Mouse (Mus musculus): Measurements from ENCODE around the gene Gm37240. TPM values are rescaled to one million over a fixed set of nuclear protein-coding genes. Genes with fewer than 3 reads are reported as not detected.
A peak's percentile ranks its signal among the peaks of the same experiment; 100 is the strongest.
"Not testable (repeated sequence)": the region's sequence is repeated elsewhere in the genome, so short reads cannot be mapped to it uniquely, and the experiment has no call there.

Gm37240 gene
- polyA plus RNA-seq, 1 experiment from 2014 or later = 0.08 TPM

- ATAC-seq (ENCODE audit: low FRiP score) = no peak
- Histone ChIP-seq H3K4me2 (peak overlapping the region; percentile 40), H3K4me3 (peak overlapping the region; percentile 4; the same call in 1 of the 2 replicates), H3K4me1 (replicated peaks) (0 out of 2 replicates have a peak, but pooled peaks cover 5% of the 10 kb centered on the region), H3K27me3 (peaks cover 3% of the 10 kb centered on the region; the same call in 1 of the 2 replicates), H3K36me3 (no peaks in the 10 kb centered on the region), H3K27ac (no peak overlapping the region), H3K9me3 (no peaks in the 10 kb centered on the region), H3K9ac (no peak overlapping the region)
- WGBS = 15% methylated on average over 23 of the region's 23 CpGs
Observed at GRCm38 (mm10) chr3:84594894-84595676, 1292.2 kb downstream of the Gm37240 start.

- 96% methylated on average over 2 of the region's 2 CpGs for WGBS
Observed at GRCm38 (mm10) chr3:84593274-84593673, 1294.0 kb downstream of the Gm37240 start, which contains the start of gene Tigd4. Gene Tigd4, plus strand, starts transcription at chr3:84593574.

GRCm38 (mm10) chr3:84586736-84587135, 1300.6 kb downstream of the Gm37240 start:
- Histone ChIP-seq H3K36me3 (no peaks in the 10 kb centered on the region), H3K27ac (no peak overlapping the region), H3K27me3 (no peaks in the 10 kb centered on the region), H3K9ac (no peak overlapping the region), H3K4me2 (no peak overlapping the region), H3K9me3 (no peaks in the 10 kb centered on the region), H3K4me1 (replicated peaks) (peaks cover 11% of the 10 kb centered on the region), H3K4me3 (no peak overlapping the region)
- ATAC-seq (ENCODE audit: low FRiP score) = no peak
- 70% methylated on average over 5 of the region's 5 CpGs for WGBS

More at GRCm38 (mm10) chr3:84593274-84593673, 1294.0 kb downstream of the Gm37240 start, which contains the start of gene Tigd4:
- Histone ChIP-seq H3K9ac (no peak within 1 kb of the TSS), H3K4me1 (replicated peaks) (0 out of 2 replicates have a peak, but pooled peaks cover 5% of the 10 kb centered on the region), H3K27me3 (no peaks in the 10 kb centered on the region; the same call in 1 of the 2 replicates), H3K36me3 (no peaks in the 10 kb centered on the region), H3K4me2 (no peak within 1 kb of the TSS), H3K4me3 (no peak within 1 kb of the TSS), H3K9me3 (no peaks in the 10 kb centered on the region), H3K27ac (no peak within 1 kb of the TSS)
- no peak for ATAC-seq (ENCODE audit: low FRiP score)

- H3K27ac ChIP-seq = peak overlapping the region; percentile 94
- no peaks in the 10 kb centered on the region for H3K27me3 ChIP-seq
- peaks cover 29% of the 10 kb centered on the region for H3K4me1 ChIP-seq (replicated peaks)
- peak; percentile 70 for ATAC-seq (ENCODE audit: low FRiP score)
- WGBS = 0% methylated on average over 27 of the region's 27 CpGs
- no peaks in the 10 kb centered on the region for H3K36me3 ChIP-seq
- peak overlapping the region; percentile 89 for H3K4me2 ChIP-seq
- peak overlapping the region; percentile 81 for H3K4me3 ChIP-seq
- peak overlapping the region; percentile 82 for H3K9ac ChIP-seq
- H3K9me3 ChIP-seq = no peaks in the 10 kb centered on the region
Observed at GRCm38 (mm10) chr3:84582913-84583276, 1304.4 kb downstream of the Gm37240 start.

GRCm38 (mm10) chr3:84582023-84582912, 1305.0 kb downstream of the Gm37240 start, which contains the start of gene Arfip1:
Gene Arfip1, minus strand, starts transcription at chr3:84582625.
- Histone ChIP-seq H3K9ac (peak within 1 kb of the TSS; percentile 82), H3K4me3 (peak within 1 kb of the TSS; percentile 81), H3K9me3 (no peaks in the 10 kb centered on the region), H3K27ac (peak within 1 kb of the TSS; percentile 94), H3K4me2 (peak within 1 kb of the TSS; percentile 89), H3K4me1 (replicated peaks) (peaks cover 33% of the 10 kb centered on the region), H3K27me3 (no peaks in the 10 kb centered on the region), H3K36me3 (no peaks in the 10 kb centered on the region)
- under 1% methylated on average over 63 of the region's 70 CpGs for WGBS
- ATAC-seq (ENCODE audit: low FRiP score) = peak; percentile 99

GRCm38 (mm10) chr3:84581696-84582022, 1305.7 kb downstream of the Gm37240 start:
- peaks cover 33% of the 10 kb centered on the region for H3K4me1 ChIP-seq (replicated peaks)
- no peak for ATAC-seq (ENCODE audit: low FRiP score)

GRCm38 (mm10) chr3:84580716-84581115, 1306.6 kb downstream of the Gm37240 start:
- Histone ChIP-seq H3K36me3 (no peaks in the 10 kb centered on the region), H3K27ac (no peak overlapping the region), H3K4me1 (replicated peaks) (peaks cover 33% of the 10 kb centered on the region), H3K4me3 (peak overlapping the region; percentile 81; the same call in 1 of the 2 replicates), H3K27me3 (no peaks in the 10 kb centered on the region), H3K9ac (peak overlapping the region; percentile 36; the same call in 1 of the 2 replicates), H3K9me3 (no peaks in the 10 kb centered on the region), H3K4me2 (peak overlapping the region; percentile 89)
- 72% methylated on average over 4 of the region's 4 CpGs for WGBS
- ATAC-seq (ENCODE audit: low FRiP score) = no peak

More at GRCm38 (mm10) chr3:84581696-84582022, 1305.7 kb downstream of the Gm37240 start:
- no peaks in the 10 kb centered on the region for H3K36me3 ChIP-seq
- H3K27me3 ChIP-seq = no peaks in the 10 kb centered on the region
- peak overlapping the region; percentile 89 for H3K4me2 ChIP-seq
- H3K9me3 ChIP-seq = no peaks in the 10 kb centered on the region
- H3K4me3 ChIP-seq = peak overlapping the region; percentile 81
- peak overlapping the region; percentile 94 for H3K27ac ChIP-seq
- WGBS = 0% methylated on average over 4 of the region's 4 CpGs
- H3K9ac ChIP-seq = peak overlapping the region; percentile 82

- ATAC-seq (ENCODE audit: low FRiP score) = no peak
- no peak overlapping the region for H3K4me3 ChIP-seq
- no peak overlapping the region for H3K27ac ChIP-seq
- no peak overlapping the region for H3K9ac ChIP-seq
- H3K4me1 ChIP-seq (replicated peaks) = 0 out of 2 replicates have a peak, but pooled peaks cover 3% of the 10 kb centered on the region
- H3K9me3 ChIP-seq = no peaks in the 10 kb centered on the region
- no peak overlapping the region for H3K4me2 ChIP-seq
- no peaks in the 10 kb centered on the region for H3K36me3 ChIP-seq
- WGBS = 93% methylated on average over 3 of the region's 3 CpGs
- H3K27me3 ChIP-seq = no peaks in the 10 kb centered on the region
Observed at GRCm38 (mm10) chr3:84570501-84570900, 1316.8 kb downstream of the Gm37240 start.

GRCm38 (mm10) chr3:84569587-84569986, 1317.7 kb downstream of the Gm37240 start:
- no peak overlapping the region for H3K4me2 ChIP-seq
- no peaks in the 10 kb centered on the region for H3K9me3 ChIP-seq
- H3K27me3 ChIP-seq = no peaks in the 10 kb centered on the region
- WGBS = 75% methylated on average over 6 of the region's 6 CpGs
- H3K9ac ChIP-seq = no peak overlapping the region
- no peak overlapping the region for H3K27ac ChIP-seq
- ATAC-seq (ENCODE audit: low FRiP score) = no peak
- H3K4me1 ChIP-seq (replicated peaks) = 0 out of 2 replicates have a peak, but pooled peaks cover 3% of the 10 kb centered on the region
- no peak overlapping the region for H3K4me3 ChIP-seq
- H3K36me3 ChIP-seq = no peaks in the 10 kb centered on the region

- ATAC-seq (ENCODE audit: low FRiP score) = no peak
- Histone ChIP-seq H3K9ac (no peak overlapping the region), H3K4me2 (no peak overlapping the region), H3K4me1 (replicated peaks) (0 out of 2 replicates have a peak, but pooled peaks cover 3% of the 10 kb centered on the region), H3K27me3 (no peaks in the 10 kb centered on the region), H3K36me3 (no peaks in the 10 kb centered on the region), H3K27ac (no peak overlapping the region), H3K9me3 (no peaks in the 10 kb centered on the region), H3K4me3 (no peak overlapping the region)
- WGBS = 93% methylated on average over 6 of the region's 6 CpGs
Observed at GRCm38 (mm10) chr3:84568540-84568939, 1318.8 kb downstream of the Gm37240 start.

- no peaks in the 10 kb centered on the region for H3K4me1 ChIP-seq (replicated peaks)
- no peaks in the 10 kb centered on the region for H3K27me3 ChIP-seq
- no peak overlapping the region for H3K27ac ChIP-seq
- ATAC-seq (ENCODE audit: low FRiP score) = no peak
- H3K9me3 ChIP-seq = no peaks in the 10 kb centered on the region
- WGBS = 95% methylated on average over 4 of the region's 4 CpGs
- no peak overlapping the region for H3K4me2 ChIP-seq
- H3K36me3 ChIP-seq = no peaks in the 10 kb centered on the region
- no peak overlapping the region for H3K4me3 ChIP-seq
- no peak overlapping the region for H3K9ac ChIP-seq
Observed at GRCm38 (mm10) chr3:84563415-84563814, 1323.9 kb downstream of the Gm37240 start.

GRCm38 (mm10) chr3:84562911-84563310, 1324.4 kb downstream of the Gm37240 start:
- H3K4me1 ChIP-seq (replicated peaks); H3K36me3 ChIP-seq; H3K4me2 ChIP-seq; H3K9me3 ChIP-seq; H3K27ac ChIP-seq; H3K4me3 ChIP-seq; H3K9ac ChIP-seq; ATAC-seq (ENCODE audit: low FRiP score); H3K27me3 ChIP-seq: not testable (repeated sequence)
- 98% methylated on average over 2 of the region's 2 CpGs for WGBS
